7 mouse cellular contexts compared by ENCODE assay signal in genomic region chr1:132317413-132317812, GRCm38 (mm10). TPM values are rescaled to one million over a fixed set of nuclear protein-coding genes. Genes with fewer than 3 reads are reported as not detected.
DNase-seq lines count a peak whose midpoint lies in the region; ATAC-seq lines count a peak whose summit lies in the region.

No protein-coding gene starts in this region.

- no peak for ATAC-seq in hindbrain, embryonic 15.5 days (ENCODE audit: low FRiP score, low read depth)
- peak; percentile 33 for ATAC-seq in lung, embryonic 15.5 days (ENCODE audit: borderline replicate concordance, extremely low read depth, low FRiP score, low TSS enrichment)

- WGBS in hindbrain, embryonic 15.5 days = 33% methylated on average over 4 of the region's 4 CpGs
- 25% methylated on average over 4 of the region's 4 CpGs for WGBS in lung, embryonic 15.5 days

- peaks cover 5% of the 10 kb centered on the region; the same call in 1 of the 2 replicates for H3K27me3 ChIP-seq in hindbrain, embryonic 15.5 days
- H3K27me3 ChIP-seq in lung, embryonic 15.5 days = peaks cover 5% of the 10 kb centered on the region; the same call in 1 of the 2 replicates

- H3K4me1 ChIP-seq in hindbrain, embryonic 15.5 days (replicated peaks) = peaks cover 55% of the 10 kb centered on the region
- H3K4me1 ChIP-seq in lung, embryonic 15.5 days = peaks cover 60% of the 10 kb centered on the region

- H3K27ac ChIP-seq in hindbrain, embryonic 15.5 days (replicated peaks) = peak overlapping the region; percentile 26
- H3K27ac ChIP-seq in lung, embryonic 15.5 days = peak overlapping the region; percentile 92

- H3K9ac ChIP-seq in hindbrain, embryonic 15.5 days = no peak overlapping the region; the same call in 1 of the 2 replicates
- peak overlapping the region; percentile 62; the same call in 1 of the 2 replicates for H3K9ac ChIP-seq in lung, embryonic 15.5 days

- H3K9me3 ChIP-seq in hindbrain, embryonic 15.5 days = no peaks in the 10 kb centered on the region
- no peaks in the 10 kb centered on the region for H3K9me3 ChIP-seq in lung, embryonic 15.5 days

- H3K4me3 ChIP-seq in hindbrain, embryonic 15.5 days = peak overlapping the region; percentile 73; the same call in 1 of the 2 replicates
- peak overlapping the region; percentile 66 for H3K4me3 ChIP-seq in lung, embryonic 15.5 days

- peak overlapping the region; percentile 85 for H3K4me2 ChIP-seq in hindbrain, embryonic 15.5 days
- peak overlapping the region; percentile 93 for H3K4me2 ChIP-seq in lung, embryonic 15.5 days

- DNase-seq in 416B (ENCODE audit: low read depth) (peak; percentile 86), NIH3T3 (ENCODE audit: low read depth) (peak; percentile 85)
- DNase-seq in yolk sac, embryonic 10.5 days (ENCODE audit: low spot score) = peak; percentile 62
- no peak for DNase-seq in frontal cortex, postnatal 25 days (ENCODE audit: low spot score in 2 of 2)
- DNase-seq in frontal cortex, postnatal 36 days (ENCODE audit: low spot score in 2 of 2) = no peak

- no peaks in the 10 kb centered on the region for H3K36me3 ChIP-seq in hindbrain, embryonic 15.5 days
- no peaks in the 10 kb centered on the region for H3K36me3 ChIP-seq in lung, embryonic 15.5 days

RNA-seq across cellular contexts. Expression of gene Nuak2, which starts 1.5 kb away (rescaled TPM):
- polyA plus RNA-seq in hindbrain, embryonic 15.5 days (2015; fragmentation: Nextera tagmentation; extraction: Ambion mirVana) = 12.9 and 24.2 TPM in 2 replicates
- polyA plus RNA-seq in lung, embryonic 15.5 days (2015; fragmentation: Nextera tagmentation; extraction: Ambion mirVana) = 19.5 and 21.1 TPM in 2 replicates

RNA-seq across cellular contexts. Expression of gene Klhdc8a, which starts 19.0 kb away (rescaled TPM):
- polyA plus RNA-seq in hindbrain, embryonic 15.5 days (2015; fragmentation: Nextera tagmentation; extraction: Ambion mirVana) = 8.7 and 9.5 TPM in 2 replicates
- 0.52 and 0.56 TPM in 2 replicates for polyA plus RNA-seq in lung, embryonic 15.5 days (2015; fragmentation: Nextera tagmentation; extraction: Ambion mirVana)

Comparison
In these comparisons a context has a peak if more than half of its experiments do, and no peak if none do; other contexts are left out.
1. DNase-seq: peak in 416B (single experiment), NIH3T3 (single experiment) and yolk sac, embryonic 10.5 days (single experiment); none in frontal cortex, postnatal 25 days (0 of 2) and frontal cortex, postnatal 36 days (0 of 2).